Mouse (Mus musculus) limb, embryonic 10.5 days (tissue): Measurements from ENCODE around the gene Gzma. TPM values are rescaled to one million over a fixed set of nuclear protein-coding genes. Genes with fewer than 3 reads are reported as not detected.

Experiments used
- polyA plus RNA-seq: library from polyadenylated mRNA; unstranded; fragments of >200 nt; fragmentation: Nextera tagmentation; extraction: Ambion mirVana; gene quantifications from 2 replicates; pipeline ENCODE4 v1.2.1, GENCODE M21; 2016

Gzma gene
- polyA plus RNA-seq, 1 experiment from 2014 or later: not detected

Other genes with a start within 250 kb of the Gzma start
- gene Mtrex, start 173.6 kb downstream of the Gzma start, polyA plus RNA-seq: 94.5 and 106 TPM in 2 replicates
- gene Dhx29, start 173.5 kb downstream of the Gzma start, polyA plus RNA-seq: 28.1 and 35.0 TPM in 2 replicates
- 0.20 TPM in 1 of 2 replicates, not detected in the other for gene Ccno, start 113.2 kb downstream of the Gzma start, polyA plus RNA-seq
- gene Mcidas, start 107.1 kb downstream of the Gzma start, polyA plus RNA-seq: not detected in 2 replicates
- not detected in 2 replicates for gene Cdc20b, start 65.9 kb downstream of the Gzma start, polyA plus RNA-seq
- gene Gpx8, start 54.6 kb downstream of the Gzma start, polyA plus RNA-seq: 87.5 and 98.7 TPM in 2 replicates
- 2.9 and 4.2 TPM in 2 replicates for gene Esm1, start 108.7 kb upstream of the Gzma start, polyA plus RNA-seq
- not detected in 2 replicates for gene Gzmk, start 124.9 kb upstream of the Gzma start, polyA plus RNA-seq
- gene BC067074, start 192.2 kb upstream of the Gzma start, polyA plus RNA-seq: 3.6 and 7.5 TPM in 2 replicates